Mouse (Mus musculus): ENCODE data around the gene Vsnl1. TPM values are rescaled to one million over a fixed set of nuclear protein-coding genes. Genes with fewer than 3 reads are reported as not detected.
A peak's percentile ranks its signal among the peaks of the same experiment; 100 is the strongest.

Vsnl1 gene
- polyA plus RNA-seq, 1 experiment from 2014 or later = 0.05 TPM

- no peaks in the 10 kb centered on the region for H3K36me3 ChIP-seq (ENCODE audit: insufficient read depth, low read length)
- 0 out of 2 replicates have a peak, but pooled peaks cover 4% of the 10 kb centered on the region for H3K27me3 ChIP-seq (ENCODE audit: insufficient read depth, low read length)
- peak overlapping the region; percentile 59 for H3K4me2 ChIP-seq (ENCODE audit: low read length)
- ATAC-seq (replicated peaks; ENCODE audit: low FRiP score, low read depth) (peak; percentile 44; the same call in 1 of the 2 replicates), DNase-seq (ENCODE audit: low spot score) (peak; percentile 81)
- 21% methylated on average over 17 of the region's 17 CpGs for WGBS
- H3K4me1 ChIP-seq (replicated peaks; ENCODE audit: insufficient read depth, low read length) = peaks cover 6% of the 10 kb centered on the region; the same call in 1 of the 2 replicates
- no peak overlapping the region for H3K4me3 ChIP-seq (replicated peaks; ENCODE audit: low read depth, low read length)
- no peaks in the 10 kb centered on the region for H3K9me3 ChIP-seq (replicated peaks; ENCODE audit: low read length)
- no peak overlapping the region for H3K9ac ChIP-seq (ENCODE audit: low read depth, low read length)
- H3K27ac ChIP-seq = no peak overlapping the region
- TF ChIP-seq CTCF (IDR thresholded peaks at IDR 0.05; ENCODE audit: low read depth) = peak; percentile 68
Observed at GRCm38 (mm10) chr12:11437266-11437906, 973 bp upstream of the Vsnl1 start.

DNA sequence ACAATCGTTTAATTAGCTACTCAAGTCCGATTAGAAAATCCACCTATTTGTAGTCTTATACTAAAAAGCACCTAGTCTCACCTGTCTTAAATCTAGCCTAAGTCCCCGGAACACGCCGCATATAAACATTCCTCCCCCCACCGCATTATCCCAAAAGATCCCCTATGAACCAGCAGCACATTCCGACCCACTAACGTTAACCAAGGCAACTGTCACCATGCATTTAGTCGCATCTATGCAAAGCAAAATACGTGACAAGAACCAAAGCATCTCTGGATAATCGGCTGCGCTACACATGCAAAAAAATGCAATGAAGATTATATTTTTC lies 426 bp downstream of the Vsnl1 start:
- Histone ChIP-seq H3K4me2 (ENCODE audit: low read length) (peak overlapping the region; percentile 59), H3K36me3 (ENCODE audit: insufficient read depth, low read length) (no peaks in the 10 kb centered on the region), H3K4me3 (replicated peaks; ENCODE audit: low read depth, low read length) (peak overlapping the region; percentile 23), H3K4me1 (replicated peaks; ENCODE audit: insufficient read depth, low read length) (peaks cover 6% of the 10 kb centered on the region; the same call in 1 of the 2 replicates), H3K27me3 (ENCODE audit: insufficient read depth, low read length) (0 out of 2 replicates have a peak, but pooled peaks cover 4% of the 10 kb centered on the region), H3K9me3 (replicated peaks; ENCODE audit: low read length) (no peaks in the 10 kb centered on the region), H3K27ac (no peak overlapping the region), H3K9ac (ENCODE audit: low read depth, low read length) (no peak overlapping the region)
- 2% methylated on average over 12 of the region's 12 CpGs for WGBS
- no peak for TF ChIP-seq CTCF (IDR thresholded peaks at IDR 0.05; ENCODE audit: low read depth)
- ATAC-seq (replicated peaks; ENCODE audit: low FRiP score, low read depth) (no peak), DNase-seq (ENCODE audit: low spot score) (peak; percentile 2)

- H3K9me3 ChIP-seq (replicated peaks; ENCODE audit: low read length) = no peaks in the 10 kb centered on the region
- H3K4me3 ChIP-seq (replicated peaks; ENCODE audit: low read depth, low read length) = peak overlapping the region; percentile 23; the same call in 1 of the 2 replicates
- no peak for TF ChIP-seq CTCF (IDR thresholded peaks at IDR 0.05; ENCODE audit: low read depth)
- H3K36me3 ChIP-seq (ENCODE audit: insufficient read depth, low read length) = no peaks in the 10 kb centered on the region
- no peak overlapping the region for H3K9ac ChIP-seq (ENCODE audit: low read depth, low read length)
- DNase-seq (ENCODE audit: low spot score) (no peak), ATAC-seq (replicated peaks; ENCODE audit: low FRiP score, low read depth) (no peak)
- peaks cover 6% of the 10 kb centered on the region; the same call in 1 of the 2 replicates for H3K4me1 ChIP-seq (replicated peaks; ENCODE audit: insufficient read depth, low read length)
- no peak overlapping the region for H3K27ac ChIP-seq
- H3K27me3 ChIP-seq (ENCODE audit: insufficient read depth, low read length) = 0 out of 2 replicates have a peak, but pooled peaks cover 4% of the 10 kb centered on the region
- peak overlapping the region; percentile 59 for H3K4me2 ChIP-seq (ENCODE audit: low read length)
- WGBS = 8% methylated on average over 15 of the region's 15 CpGs
Observed at GRCm38 (mm10) chr12:11435246-11436022, 979 bp downstream of the Vsnl1 start.

DNA sequence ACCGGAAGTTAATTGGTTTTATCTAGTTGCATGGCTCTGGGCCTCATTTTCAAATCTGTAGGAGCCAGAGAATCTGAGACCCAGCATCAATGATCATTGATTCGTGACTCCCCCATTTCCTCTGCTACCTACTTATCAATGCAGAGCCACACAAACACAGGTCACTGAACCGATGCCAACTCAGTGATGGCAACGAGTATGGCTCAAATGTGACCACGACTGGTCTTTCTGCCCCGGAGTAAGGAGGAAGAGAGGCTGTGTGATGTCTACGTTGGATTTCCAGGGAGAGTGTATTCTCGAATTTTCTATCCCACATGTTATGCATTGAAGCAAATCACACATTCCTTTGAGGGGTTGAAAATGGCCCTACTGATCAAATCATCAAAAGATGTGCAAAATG lies 2.0 kb downstream of the Vsnl1 start:
- DNase-seq (ENCODE audit: low spot score) = no peak
- WGBS = 64% methylated on average over 8 of the region's 8 CpGs
- no peak for ATAC-seq (replicated peaks; ENCODE audit: low FRiP score, low read depth)

GRCm38 (mm10) chr12:11433716-11434115 lies 2.7 kb downstream of the Vsnl1 start:
- 67% methylated on average over 1 of the region's 1 CpGs for WGBS
- ATAC-seq (replicated peaks; ENCODE audit: low FRiP score, low read depth) = no peak
- no peak overlapping the region for H3K4me2 ChIP-seq (ENCODE audit: low read length)
- no peaks in the 10 kb centered on the region for H3K36me3 ChIP-seq (ENCODE audit: insufficient read depth, low read length)
- TF ChIP-seq CTCF (IDR thresholded peaks at IDR 0.05; ENCODE audit: low read depth) = no peak
- H3K27ac ChIP-seq = no peak overlapping the region
- no peak overlapping the region for H3K4me3 ChIP-seq (replicated peaks; ENCODE audit: low read depth, low read length)
- H3K9ac ChIP-seq (ENCODE audit: low read depth, low read length) = no peak overlapping the region
- DNase-seq (ENCODE audit: low spot score) = no peak
- no peaks in the 10 kb centered on the region for H3K9me3 ChIP-seq (replicated peaks; ENCODE audit: low read length)
- H3K4me1 ChIP-seq (replicated peaks; ENCODE audit: insufficient read depth, low read length) = peaks cover 6% of the 10 kb centered on the region; the same call in 1 of the 2 replicates
- 0 out of 2 replicates have a peak, but pooled peaks cover 4% of the 10 kb centered on the region for H3K27me3 ChIP-seq (ENCODE audit: insufficient read depth, low read length)

More for the DNA sequence above, 2.0 kb downstream of the Vsnl1 start:
- H3K27me3 ChIP-seq (ENCODE audit: insufficient read depth, low read length) = 0 out of 2 replicates have a peak, but pooled peaks cover 4% of the 10 kb centered on the region
- TF ChIP-seq CTCF (IDR thresholded peaks at IDR 0.05; ENCODE audit: low read depth) = no peak
- peaks cover 6% of the 10 kb centered on the region; the same call in 1 of the 2 replicates for H3K4me1 ChIP-seq (replicated peaks; ENCODE audit: insufficient read depth, low read length)
- no peaks in the 10 kb centered on the region for H3K36me3 ChIP-seq (ENCODE audit: insufficient read depth, low read length)
- H3K4me2 ChIP-seq (ENCODE audit: low read length) = no peak overlapping the region
- no peak overlapping the region for H3K9ac ChIP-seq (ENCODE audit: low read depth, low read length)
- no peak overlapping the region for H3K27ac ChIP-seq
- H3K4me3 ChIP-seq (replicated peaks; ENCODE audit: low read depth, low read length) = no peak overlapping the region
- H3K9me3 ChIP-seq (replicated peaks; ENCODE audit: low read length) = no peaks in the 10 kb centered on the region

DNA sequence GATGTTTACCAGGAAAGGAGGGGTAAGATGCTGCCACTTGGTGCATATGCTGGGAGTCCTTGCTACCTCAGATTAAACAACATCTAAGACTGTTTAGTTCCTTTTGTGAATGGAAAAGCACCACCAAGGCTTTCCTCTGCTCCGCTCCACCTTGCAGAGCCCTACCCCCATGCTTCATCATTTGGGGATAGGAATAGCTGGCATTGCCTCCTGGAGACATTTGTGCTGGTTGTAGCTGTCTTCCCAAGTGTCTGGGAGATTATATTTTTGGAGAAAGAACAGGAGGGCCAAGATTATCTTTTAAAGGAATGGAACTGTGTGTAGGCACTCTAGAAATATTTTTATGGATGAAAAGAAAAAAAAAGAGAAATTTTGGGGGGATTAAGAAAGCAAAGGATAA lies 3.3 kb downstream of the Vsnl1 start:
- ATAC-seq (replicated peaks; ENCODE audit: low FRiP score, low read depth) (no peak), DNase-seq (ENCODE audit: low spot score) (no peak)
- Histone ChIP-seq H3K9me3 (replicated peaks; ENCODE audit: low read length) (no peaks in the 10 kb centered on the region), H3K27me3 (ENCODE audit: insufficient read depth, low read length) (0 out of 2 replicates have a peak, but pooled peaks cover 4% of the 10 kb centered on the region), H3K36me3 (ENCODE audit: insufficient read depth, low read length) (no peaks in the 10 kb centered on the region), H3K4me3 (replicated peaks; ENCODE audit: low read depth, low read length) (no peak overlapping the region), H3K4me1 (replicated peaks; ENCODE audit: insufficient read depth, low read length) (peaks cover 6% of the 10 kb centered on the region; the same call in 1 of the 2 replicates), H3K9ac (ENCODE audit: low read depth, low read length) (no peak overlapping the region), H3K27ac (no peak overlapping the region), H3K4me2 (ENCODE audit: low read length) (no peak overlapping the region)
- WGBS = 91% methylated on average over 1 of the region's 1 CpGs
- no peak for TF ChIP-seq CTCF (IDR thresholded peaks at IDR 0.05; ENCODE audit: low read depth)
